Mouse (Mus musculus) liver, embryonic 13.5 days (tissue): ENCODE results near the gene B4galt5. TPM values are rescaled to one million over a fixed set of nuclear protein-coding genes. Genes with fewer than 3 reads are reported as not detected.
A peak's percentile ranks its signal among the peaks of the same experiment; 100 is the strongest.

Experiments used
- ATAC-seq: fragments of 200-750 bp; cut with Nextera tagmentation; 2 replicates; pipeline ENCODE4 v1.8.0; 2017; ENCODE audit warnings: low read depth, mild to moderate bottlenecking, moderate number of reproducible peaks, moderate library complexity
- DNase-seq: peaks from one replicate; pipeline ENCODE4 v3.0.0; 2022
- H3K27ac ChIP-seq: fragments of 300-500 bp; sonication (generic); 2 replicates; pipeline ENCODE4 v1.5.1; 2015; ENCODE audit warnings: moderate library complexity, mild to moderate bottlenecking, inconsistent platforms
- H3K27me3 ChIP-seq: fragments of 300-500 bp; sonication (generic); 2 replicates; pipeline ENCODE4 v1.6.1; 2015; ENCODE audit warnings: mild to moderate bottlenecking, inconsistent platforms
- H3K36me3 ChIP-seq: fragments of 300-500 bp; sonication (generic); 2 replicates; pipeline ENCODE4 v1.6.1; 2015; ENCODE audit warnings: mild to moderate bottlenecking, inconsistent platforms
- H3K4me1 ChIP-seq: fragments of 300-500 bp; sonication (generic); replicated peaks from 2 replicates; pipeline ENCODE4 v1.6.1; 2015; ENCODE audit warnings: inconsistent platforms
- H3K4me2 ChIP-seq: fragments of 300-500 bp; sonication (generic); 2 replicates; pipeline ENCODE4 v1.6.1; 2015; ENCODE audit warnings: inconsistent platforms, mild to moderate bottlenecking, moderate library complexity
- H3K4me3 ChIP-seq: fragments of 300-500 bp; sonication (generic); replicated peaks from 2 replicates; pipeline ENCODE4 v1.5.1; 2015; ENCODE audit warnings: mild to moderate bottlenecking, inconsistent platforms
- H3K9ac ChIP-seq: fragments of 300-500 bp; sonication (generic); 2 replicates; pipeline ENCODE4 v1.6.1; 2015; ENCODE audit warnings: mild to moderate bottlenecking, inconsistent platforms
- H3K9me3 ChIP-seq: fragments of 300-500 bp; sonication (generic); replicated peaks from 2 replicates; pipeline ENCODE4 v1.6.1; 2016; ENCODE audit warnings: inconsistent platforms
- WGBS: fragments of 180-500 bp; shearing (Covaris S2); methylation state at CpG from one replicate; pipeline ENCODE4 v1.1.7; 2015; ENCODE audit not compliant: insufficient replicate concordance; 5-methylcytosine and 5-hydroxymethylcytosine counted together
- polyA plus RNA-seq: library from polyadenylated mRNA; unstranded; fragments of >200 nt; fragmentation: Nextera tagmentation; extraction: Ambion mirVana; gene quantifications from 2 replicates; pipeline ENCODE4 v1.2.1, GENCODE M21; 2015

The B4galt5 gene
- polyA plus RNA-seq, 1 experiment from 2014 or later = 3.2 TPM

DNA sequence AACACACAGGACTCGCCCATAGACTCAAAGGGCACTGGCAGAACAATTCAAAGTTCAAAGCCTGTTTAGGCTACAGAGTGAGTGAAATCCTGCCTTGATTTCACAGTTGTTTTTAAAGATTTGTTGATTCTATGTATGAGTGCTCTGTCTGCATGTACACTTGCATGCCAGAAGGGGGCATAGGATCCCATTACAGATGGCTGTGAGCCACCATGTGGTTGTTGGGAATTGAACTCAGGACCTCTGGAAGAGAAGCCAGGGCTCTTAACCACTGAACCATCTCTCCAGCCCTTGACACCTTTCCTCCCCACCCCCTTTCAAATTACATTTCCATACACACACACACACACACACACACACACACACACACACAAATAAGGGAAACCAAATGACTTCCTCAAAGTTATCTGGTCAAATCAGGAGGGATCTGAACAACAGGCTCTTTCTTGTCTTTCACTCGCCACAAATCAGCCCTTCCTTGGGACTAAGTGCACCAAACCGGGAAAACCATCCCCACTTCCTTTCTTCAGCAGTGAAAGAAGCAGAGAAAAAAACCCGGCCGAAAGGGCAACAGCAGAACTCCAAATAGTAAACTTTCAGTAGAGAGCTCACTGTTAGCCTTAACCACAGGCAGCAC, 4.0 kb downstream of the B4galt5 start:
- H3K4me2 ChIP-seq = peak overlapping the region; percentile 70
- peak overlapping the region; percentile 69; the same call in 1 of the 2 replicates for H3K9ac ChIP-seq
- H3K4me1 ChIP-seq = peaks cover 88% of the 10 kb centered on the region
- no peaks in the 10 kb centered on the region for H3K36me3 ChIP-seq
- no peaks in the 10 kb centered on the region for H3K9me3 ChIP-seq
- no peak for DNase-seq
- 19% methylated on average over 5 of the region's 5 CpGs for WGBS
- peaks cover 46% of the 10 kb centered on the region for H3K27me3 ChIP-seq
- H3K4me3 ChIP-seq = no peak overlapping the region
- no peak for ATAC-seq
- peak overlapping the region; percentile 7; the same call in 1 of the 2 replicates for H3K27ac ChIP-seq

DNA sequence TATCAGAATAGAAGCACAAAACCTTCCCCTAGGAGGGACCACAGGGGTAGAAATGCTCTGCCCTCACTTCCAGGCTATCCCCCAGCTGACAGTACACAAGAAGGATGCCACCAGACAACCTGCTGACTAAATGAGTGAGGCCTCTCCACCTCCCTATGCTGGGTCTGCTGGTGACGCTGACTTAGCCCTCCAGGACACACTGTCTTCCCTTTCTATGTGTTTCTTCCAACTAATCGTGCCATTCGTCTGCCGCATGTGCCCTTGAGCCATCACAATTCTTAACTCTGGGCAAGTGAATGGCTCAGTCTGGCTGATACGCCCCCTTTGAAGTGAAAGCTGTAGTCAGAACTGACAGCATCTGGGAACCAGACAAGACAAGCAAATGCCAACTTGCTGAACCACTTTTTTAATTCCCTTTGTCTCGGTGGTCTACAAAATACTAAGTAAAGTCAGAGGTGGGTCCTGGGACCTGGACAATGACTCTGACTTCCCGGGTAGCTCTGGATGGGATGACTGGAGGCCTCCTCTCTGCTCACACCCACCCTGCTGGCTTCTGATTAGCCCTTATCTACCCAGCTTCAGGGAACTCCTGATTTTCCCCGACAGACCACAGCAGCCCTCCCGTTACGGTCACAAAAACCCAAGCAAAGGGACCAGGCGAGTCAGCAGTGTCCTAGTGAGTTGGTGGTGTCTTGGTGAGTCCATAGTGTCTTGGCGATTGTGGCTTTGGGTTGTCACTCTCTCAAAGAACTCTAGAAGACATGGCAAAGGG, 5.4 kb downstream of the B4galt5 start:
- H3K4me3 ChIP-seq = peak overlapping the region; percentile 53
- WGBS = 28% methylated on average over 12 of the region's 12 CpGs
- H3K9me3 ChIP-seq = no peaks in the 10 kb centered on the region
- H3K4me1 ChIP-seq = peaks cover 85% of the 10 kb centered on the region
- H3K27me3 ChIP-seq = peaks cover 39% of the 10 kb centered on the region
- DNase-seq (peak; percentile 87), ATAC-seq (peak; percentile 99)
- H3K9ac ChIP-seq = peak overlapping the region; percentile 69
- H3K4me2 ChIP-seq = peak overlapping the region; percentile 70
- H3K36me3 ChIP-seq = no peaks in the 10 kb centered on the region
- H3K27ac ChIP-seq = peak overlapping the region; percentile 93

- Histone ChIP-seq H3K4me2 (peak overlapping the region; percentile 70), H3K36me3 (no peaks in the 10 kb centered on the region), H3K9ac (peak overlapping the region; percentile 64), H3K9me3 (no peaks in the 10 kb centered on the region), H3K27me3 (peaks cover 32% of the 10 kb centered on the region), H3K27ac (peak overlapping the region; percentile 93), H3K4me3 (no peak overlapping the region), H3K4me1 (peaks cover 85% of the 10 kb centered on the region)
- WGBS = 81% methylated on average over 6 of the region's 6 CpGs
- DNase-seq = no peak
- ATAC-seq = no peak
These were observed 6.1 kb downstream of the B4galt5 start for GRCm38 (mm10) chr2:167342876-167343275.

DNA sequence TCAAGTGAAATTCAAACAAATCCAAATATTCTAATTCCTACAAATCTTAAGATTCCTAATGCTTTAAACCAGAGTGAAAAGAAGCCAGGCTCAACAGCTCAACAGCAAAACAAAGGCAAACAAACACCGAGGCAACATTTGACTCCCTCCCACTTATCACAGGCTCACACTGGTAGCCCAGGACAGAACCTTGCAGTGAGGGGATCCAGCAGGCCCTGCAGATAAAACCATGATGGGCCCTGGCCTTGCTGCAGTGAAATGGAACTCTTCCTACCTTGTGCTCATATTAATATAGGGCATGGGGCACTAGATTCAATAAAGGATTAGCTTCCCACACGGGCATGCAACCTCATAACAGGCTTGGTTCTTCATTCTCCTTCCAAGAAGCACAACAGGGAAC, 11.4 kb downstream of the B4galt5 start:
- Histone ChIP-seq H3K9ac (peak overlapping the region; percentile 54), H3K9me3 (no peaks in the 10 kb centered on the region), H3K27me3 (no peaks in the 10 kb centered on the region; the same call in 1 of the 2 replicates), H3K36me3 (no peaks in the 10 kb centered on the region), H3K4me2 (peak overlapping the region; percentile 41), H3K4me3 (no peak overlapping the region), H3K4me1 (peaks cover 83% of the 10 kb centered on the region), H3K27ac (peak overlapping the region; percentile 82)
- 16% methylated on average over 2 of the region's 2 CpGs for WGBS
- peak; percentile 72 for DNase-seq
- peak; percentile 91 for ATAC-seq

GRCm38 (mm10) chr2:167337214-167337512, 11.8 kb downstream of the B4galt5 start:
- H3K27me3 ChIP-seq = no peaks in the 10 kb centered on the region; the same call in 1 of the 2 replicates
- peak; percentile 54; the same call in 1 of the 2 replicates for ATAC-seq
- peak overlapping the region; percentile 41; the same call in 1 of the 2 replicates for H3K9ac ChIP-seq
- no peak for DNase-seq
- peaks cover 84% of the 10 kb centered on the region for H3K4me1 ChIP-seq
- peak overlapping the region; percentile 41 for H3K4me2 ChIP-seq
- no peak overlapping the region for H3K4me3 ChIP-seq
- no peaks in the 10 kb centered on the region for H3K9me3 ChIP-seq
- WGBS = 25% methylated on average over 3 of the region's 3 CpGs
- H3K36me3 ChIP-seq = no peaks in the 10 kb centered on the region
- peak overlapping the region; percentile 82 for H3K27ac ChIP-seq

DNA sequence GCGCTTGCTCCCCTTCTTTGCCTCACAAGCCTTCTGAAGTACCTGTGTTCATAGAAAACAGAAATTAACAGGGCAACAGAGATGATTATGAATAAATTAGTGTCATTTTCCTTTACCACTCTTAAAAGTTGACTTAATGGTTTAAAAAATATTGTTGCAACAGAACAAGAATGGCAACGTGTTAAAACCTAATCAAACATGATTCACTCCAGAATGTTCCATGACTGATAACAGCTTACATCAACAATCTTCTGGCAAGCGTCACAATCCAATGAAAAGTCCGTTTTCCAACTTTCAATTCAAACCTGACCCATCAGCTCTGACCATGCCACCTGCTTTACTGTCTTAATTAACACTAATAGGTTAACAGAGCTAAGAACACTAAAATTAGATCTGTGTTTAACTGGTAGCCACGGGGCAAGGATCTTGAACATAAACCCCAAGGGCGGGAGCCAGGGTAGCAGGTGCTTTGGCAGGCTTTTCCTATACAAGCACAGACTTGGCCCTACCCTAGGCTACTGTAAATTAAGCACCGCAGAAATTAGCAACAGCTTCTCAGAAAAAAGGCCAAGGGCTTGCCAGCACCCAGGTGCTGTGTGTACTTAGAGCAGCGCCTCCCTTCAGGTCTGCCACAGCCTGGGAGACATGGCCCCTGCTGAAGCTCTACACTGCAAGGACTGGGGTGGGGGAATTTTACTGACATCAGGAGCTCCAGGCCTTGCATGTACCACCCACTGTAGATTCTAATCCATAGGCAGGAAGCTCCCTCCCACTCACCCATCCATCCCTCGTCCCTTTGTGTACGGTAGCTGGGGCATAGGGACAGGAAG, 12.4 kb downstream of the B4galt5 start:
- 37% methylated on average over 10 of the region's 10 CpGs for WGBS
- no peak for DNase-seq
- H3K4me1 ChIP-seq = peaks cover 84% of the 10 kb centered on the region
- no peaks in the 10 kb centered on the region for H3K9me3 ChIP-seq
- H3K4me3 ChIP-seq = no peak overlapping the region
- H3K27ac ChIP-seq = peak overlapping the region; percentile 82
- peak; percentile 51 for ATAC-seq
- H3K4me2 ChIP-seq = peak overlapping the region; percentile 41
- no peaks in the 10 kb centered on the region for H3K36me3 ChIP-seq
- H3K9ac ChIP-seq = peak overlapping the region; percentile 41; the same call in 1 of the 2 replicates
- no peaks in the 10 kb centered on the region for H3K27me3 ChIP-seq

- ATAC-seq = no peak
- WGBS = 38% methylated on average over 9 of the region's 9 CpGs
- peaks cover 84% of the 10 kb centered on the region for H3K4me1 ChIP-seq
These were observed 13.9 kb downstream of the B4galt5 start for GRCm38 (mm10) chr2:167335066-167335465.

DNA sequence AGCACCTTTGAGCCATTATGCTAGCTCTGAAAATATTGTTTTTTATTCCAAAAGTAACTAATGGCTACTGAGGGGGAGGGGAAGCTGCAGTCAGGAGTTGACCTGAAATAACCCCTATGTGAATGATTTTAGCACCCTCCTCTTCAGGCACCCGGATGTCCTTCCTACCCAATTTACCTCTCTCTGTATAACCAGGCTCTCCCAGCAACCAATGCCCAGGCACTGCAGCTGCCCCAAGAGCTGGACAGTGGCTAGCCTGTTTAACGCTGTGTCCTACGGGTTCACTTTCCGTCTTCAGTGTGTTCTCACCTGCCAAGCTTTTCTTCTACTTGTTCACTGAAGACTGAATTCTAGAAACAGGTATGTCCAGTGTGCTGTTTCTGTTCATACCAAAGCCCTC, 14.7 kb downstream of the B4galt5 start:
- H3K36me3 ChIP-seq = no peaks in the 10 kb centered on the region
- no peaks in the 10 kb centered on the region for H3K27me3 ChIP-seq
- H3K4me3 ChIP-seq = no peak overlapping the region
- WGBS = 74% methylated on average over 4 of the region's 4 CpGs
- H3K4me1 ChIP-seq = peaks cover 81% of the 10 kb centered on the region
- no peak overlapping the region for H3K27ac ChIP-seq
- no peak for ATAC-seq
- H3K9ac ChIP-seq = no peak overlapping the region; the same call in 1 of the 2 replicates
- no peak overlapping the region for H3K4me2 ChIP-seq
- no peak for DNase-seq
- H3K9me3 ChIP-seq = no peaks in the 10 kb centered on the region

More at GRCm38 (mm10) chr2:167335066-167335465, 13.9 kb downstream of the B4galt5 start:
- no peak for DNase-seq
- Histone ChIP-seq H3K27me3 (no peaks in the 10 kb centered on the region), H3K4me3 (no peak overlapping the region), H3K9me3 (no peaks in the 10 kb centered on the region), H3K36me3 (no peaks in the 10 kb centered on the region), H3K9ac (no peak overlapping the region; the same call in 1 of the 2 replicates), H3K4me2 (no peak overlapping the region), H3K27ac (peak overlapping the region; percentile 53)

DNA sequence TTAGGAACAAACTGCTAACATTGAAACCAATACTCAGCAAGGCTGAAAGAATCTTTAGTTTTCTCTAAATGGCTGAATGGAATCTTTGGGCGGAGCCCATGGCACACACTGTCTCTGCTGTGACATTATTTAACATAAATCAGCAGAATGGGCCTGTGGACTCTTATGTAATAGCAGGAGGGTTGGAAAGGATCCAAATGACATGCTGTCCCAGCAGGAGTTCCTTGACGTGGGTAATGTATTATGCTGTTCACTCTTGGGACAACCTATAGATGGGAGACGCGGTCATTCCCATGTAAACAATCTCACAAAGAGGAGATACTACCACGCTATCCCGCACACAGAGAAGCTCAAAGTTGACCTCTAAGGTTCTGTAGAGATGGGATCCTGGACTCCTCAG, 15.5 kb downstream of the B4galt5 start:
- Histone ChIP-seq H3K36me3 (no peaks in the 10 kb centered on the region), H3K27ac (peak overlapping the region; percentile 20; the same call in 1 of the 2 replicates), H3K4me1 (peaks cover 73% of the 10 kb centered on the region), H3K4me2 (no peak overlapping the region), H3K9me3 (no peaks in the 10 kb centered on the region), H3K4me3 (no peak overlapping the region), H3K9ac (no peak overlapping the region), H3K27me3 (no peaks in the 10 kb centered on the region)
- no peak for DNase-seq
- WGBS = 78% methylated on average over 6 of the region's 6 CpGs
- no peak for ATAC-seq

- Histone ChIP-seq H3K4me1 (peaks cover 63% of the 10 kb centered on the region), H3K36me3 (no peaks in the 10 kb centered on the region), H3K9me3 (no peaks in the 10 kb centered on the region), H3K4me2 (no peak overlapping the region), H3K4me3 (no peak overlapping the region), H3K9ac (no peak overlapping the region), H3K27me3 (no peaks in the 10 kb centered on the region), H3K27ac (peak overlapping the region; percentile 24; the same call in 1 of the 2 replicates)
- ATAC-seq = no peak
- DNase-seq = no peak
- 74% methylated on average over 7 of the region's 7 CpGs for WGBS
These were observed 16.5 kb downstream of the B4galt5 start for GRCm38 (mm10) chr2:167332336-167332987.
